Mouse (Mus musculus) stomach, embryonic 14.5 days (tissue): ENCODE results near the gene Rabgap1l. TPM values are rescaled to one million over a fixed set of nuclear protein-coding genes. Genes with fewer than 3 reads are reported as not detected.

Source experiments
- ATAC-seq: fragments of 200-750 bp; cut with Nextera tagmentation; 2 replicates; pipeline ENCODE4 v1.8.0; 2017; ENCODE audit warnings: low read depth, moderate TSS enrichment; ENCODE audit not compliant: insufficient number of reproducible peaks, insufficient read depth, low FRiP score
- H3K27ac ChIP-seq: fragments of 300-500 bp; sonication (generic); 2 replicates; pipeline ENCODE4 v1.5.1; 2014; ENCODE audit warnings: mild to moderate bottlenecking, low read length, moderate library complexity, mixed read lengths
- H3K27me3 ChIP-seq: fragments of 300-500 bp; sonication (generic); 2 replicates; pipeline ENCODE4 v1.6.1; 2014; ENCODE audit warnings: low read length, control low read depth, mixed read lengths; ENCODE audit not compliant: control insufficient read depth, insufficient read depth
- H3K36me3 ChIP-seq: fragments of 300-500 bp; sonication (generic); 2 replicates; pipeline ENCODE4 v1.6.1; 2014; ENCODE audit warnings: mild to moderate bottlenecking, control low read depth, low read length, moderate library complexity, mixed read lengths; ENCODE audit not compliant: control insufficient read depth, insufficient read depth
- H3K4me1 ChIP-seq: fragments of 300-500 bp; sonication (generic); 2 replicates; pipeline ENCODE4 v1.6.1; 2014; ENCODE audit warnings: low read length, control low read depth, mixed read lengths; ENCODE audit not compliant: control insufficient read depth, insufficient read depth
- H3K4me2 ChIP-seq: fragments of 300-500 bp; sonication (generic); replicated peaks from 2 replicates; pipeline ENCODE4 v1.6.1; 2014; ENCODE audit warnings: low read depth, low read length, control low read depth
- H3K4me3 ChIP-seq: fragments of 300-500 bp; sonication (generic); 2 replicates; pipeline ENCODE4 v1.5.1; 2014; ENCODE audit warnings: low read depth, low read length, control low read depth
- H3K9ac ChIP-seq: fragments of 300-500 bp; sonication (generic); replicated peaks from 2 replicates; pipeline ENCODE4 v1.6.1; 2014; ENCODE audit warnings: low read depth, mild to moderate bottlenecking, control low read depth, low read length, moderate library complexity, mixed read lengths
- H3K9me3 ChIP-seq: fragments of 300-500 bp; sonication (generic); 2 replicates; pipeline ENCODE4 v1.6.1; 2016; ENCODE audit warnings: low read depth, low read length, control low read depth; ENCODE audit not compliant: control insufficient read depth
- WGBS: fragments of 180-500 bp; shearing (Covaris S2); extraction: QIAGEN DNeasy Blood & Tissue Kit; methylation state at CpG from one replicate; pipeline ENCODE4 v1.1.7; 2014; 5-methylcytosine and 5-hydroxymethylcytosine counted together
- polyA plus RNA-seq: library from polyadenylated mRNA; unstranded; fragments of >200 nt; fragmentation: Nextera tagmentation; extraction: Ambion mirVana; gene quantifications from 2 replicates; pipeline ENCODE4 v1.2.1, GENCODE M21; 2014

The Rabgap1l gene
- polyA plus RNA-seq, 1 experiment from 2014 or later: 26.7 TPM

GRCm38 (mm10) chr1:160250782-160251181 is 542.2 kb downstream of the Rabgap1l start:
- no peak for ATAC-seq
- WGBS: 58% methylated on average over 4 of the region's 4 CpGs
- Histone ChIP-seq H3K4me2 (no peak overlapping the region), H3K27ac (no peak overlapping the region), H3K9me3 (no peaks in the 10 kb centered on the region), H3K4me1 (no peaks in the 10 kb centered on the region), H3K4me3 (no peak overlapping the region), H3K27me3 (no peaks in the 10 kb centered on the region), H3K36me3 (no peaks in the 10 kb centered on the region), H3K9ac (no peak overlapping the region)

DNA sequence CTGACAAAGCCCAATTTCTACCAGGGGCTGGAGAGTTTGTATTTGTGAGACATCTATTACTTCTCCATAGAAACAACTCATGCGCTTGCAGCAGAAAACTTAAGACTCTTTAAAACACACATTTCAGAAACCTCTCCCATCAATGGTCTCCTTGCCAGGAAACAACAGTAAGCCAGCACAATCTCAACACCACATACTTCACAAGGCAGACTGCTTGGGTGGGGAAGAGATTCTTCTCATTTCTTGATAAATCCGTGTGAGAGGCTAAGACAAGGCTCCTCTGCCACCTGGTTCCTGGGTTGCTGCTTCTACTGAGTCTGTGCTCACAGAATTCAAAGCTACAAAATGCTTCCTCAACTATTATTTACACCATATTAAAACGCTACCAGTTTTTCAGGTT is 543.2 kb downstream of the Rabgap1l start:
- H3K27ac ChIP-seq: no peak overlapping the region
- H3K27me3 ChIP-seq: no peaks in the 10 kb centered on the region
- no peaks in the 10 kb centered on the region for H3K9me3 ChIP-seq
- no peak overlapping the region for H3K9ac ChIP-seq
- H3K4me1 ChIP-seq: no peaks in the 10 kb centered on the region
- H3K4me2 ChIP-seq: no peak overlapping the region
- no peak overlapping the region for H3K4me3 ChIP-seq
- 61% methylated on average over 3 of the region's 3 CpGs for WGBS
- H3K36me3 ChIP-seq: no peaks in the 10 kb centered on the region
- no peak for ATAC-seq

GRCm38 (mm10) chr1:160247473-160247872 is 545.5 kb downstream of the Rabgap1l start:
- Histone ChIP-seq H3K4me3 (no peak overlapping the region), H3K9me3 (no peaks in the 10 kb centered on the region), H3K4me1 (no peaks in the 10 kb centered on the region), H3K4me2 (no peak overlapping the region), H3K9ac (no peak overlapping the region), H3K27me3 (no peaks in the 10 kb centered on the region), H3K27ac (no peak overlapping the region), H3K36me3 (no peaks in the 10 kb centered on the region)
- no peak for ATAC-seq
- WGBS: 87% methylated on average over 9 of the region's 9 CpGs

GRCm38 (mm10) chr1:160246844-160247243 is 546.2 kb downstream of the Rabgap1l start:
- no peak overlapping the region for H3K4me3 ChIP-seq
- H3K36me3 ChIP-seq: no peaks in the 10 kb centered on the region
- no peak overlapping the region for H3K4me2 ChIP-seq
- H3K27me3 ChIP-seq: no peaks in the 10 kb centered on the region
- 63% methylated on average over 4 of the region's 4 CpGs for WGBS
- no peaks in the 10 kb centered on the region for H3K9me3 ChIP-seq
- H3K27ac ChIP-seq: no peak overlapping the region
- H3K9ac ChIP-seq: no peak overlapping the region
- H3K4me1 ChIP-seq: no peaks in the 10 kb centered on the region
- no peak for ATAC-seq

DNA sequence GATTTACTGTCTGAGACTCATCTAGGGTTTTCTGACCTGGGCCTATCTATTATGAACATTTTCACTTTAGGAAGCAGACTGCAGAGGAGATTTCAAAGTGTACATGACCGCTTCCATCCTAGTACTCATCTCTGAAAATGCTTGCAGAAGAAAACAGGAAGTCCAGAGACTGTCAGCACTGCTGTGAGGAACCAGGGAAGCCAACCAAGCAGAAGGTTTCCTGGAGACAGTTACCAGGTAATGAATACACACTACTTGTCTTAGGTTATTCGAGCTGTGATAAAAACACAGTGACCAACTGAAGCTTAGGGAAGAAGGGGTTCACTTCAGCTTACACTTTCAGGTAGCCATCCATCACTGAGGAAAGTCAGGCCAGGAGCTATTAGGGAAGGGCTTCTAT is 547.1 kb downstream of the Rabgap1l start:
- Histone ChIP-seq H3K4me3 (no peak overlapping the region), H3K4me1 (no peaks in the 10 kb centered on the region), H3K4me2 (no peak overlapping the region), H3K9ac (no peak overlapping the region), H3K27me3 (no peaks in the 10 kb centered on the region), H3K36me3 (no peaks in the 10 kb centered on the region), H3K27ac (no peak overlapping the region), H3K9me3 (no peaks in the 10 kb centered on the region)
- 78% methylated on average over 2 of the region's 2 CpGs for WGBS
- no peak for ATAC-seq

- WGBS: 86% methylated on average over 5 of the region's 5 CpGs
Measured at GRCm38 (mm10) chr1:160244689-160245088, 548.3 kb downstream of the Rabgap1l start.

DNA sequence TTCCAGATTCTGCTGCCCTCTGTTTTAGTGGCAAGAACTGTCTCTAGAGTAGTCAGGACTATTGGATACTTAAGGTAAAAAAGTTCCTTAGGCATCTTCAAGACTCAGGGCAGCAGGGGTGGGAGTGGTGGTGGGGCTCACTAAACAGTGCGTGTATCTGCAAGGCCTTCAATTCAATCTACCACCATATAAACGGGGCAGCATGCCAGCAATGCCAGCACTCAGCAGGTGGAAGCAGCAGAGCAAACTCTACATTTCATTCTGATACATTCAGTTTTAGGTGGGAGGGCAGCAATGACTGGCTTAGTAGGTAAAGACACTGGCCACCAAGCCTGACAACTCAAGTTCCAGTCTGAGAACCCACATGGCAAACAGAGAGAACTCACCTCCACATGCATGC is 552.9 kb downstream of the Rabgap1l start:
- no peak overlapping the region for H3K4me3 ChIP-seq
- 95% methylated on average over 2 of the region's 2 CpGs for WGBS
- ATAC-seq: no peak
- no peak overlapping the region for H3K27ac ChIP-seq
- H3K9ac ChIP-seq: no peak overlapping the region
- H3K36me3 ChIP-seq: no peaks in the 10 kb centered on the region
- no peaks in the 10 kb centered on the region for H3K9me3 ChIP-seq
- H3K27me3 ChIP-seq: no peaks in the 10 kb centered on the region
- H3K4me2 ChIP-seq: no peak overlapping the region
- H3K4me1 ChIP-seq: no peaks in the 10 kb centered on the region

More at GRCm38 (mm10) chr1:160244689-160245088, 548.3 kb downstream of the Rabgap1l start:
- ATAC-seq: no peak
- no peaks in the 10 kb centered on the region for H3K27me3 ChIP-seq
- no peaks in the 10 kb centered on the region for H3K36me3 ChIP-seq
- no peaks in the 10 kb centered on the region for H3K4me1 ChIP-seq
- H3K27ac ChIP-seq: no peak overlapping the region
- H3K9me3 ChIP-seq: no peaks in the 10 kb centered on the region
- no peak overlapping the region for H3K4me3 ChIP-seq
- H3K9ac ChIP-seq: no peak overlapping the region
- H3K4me2 ChIP-seq: no peak overlapping the region

DNA sequence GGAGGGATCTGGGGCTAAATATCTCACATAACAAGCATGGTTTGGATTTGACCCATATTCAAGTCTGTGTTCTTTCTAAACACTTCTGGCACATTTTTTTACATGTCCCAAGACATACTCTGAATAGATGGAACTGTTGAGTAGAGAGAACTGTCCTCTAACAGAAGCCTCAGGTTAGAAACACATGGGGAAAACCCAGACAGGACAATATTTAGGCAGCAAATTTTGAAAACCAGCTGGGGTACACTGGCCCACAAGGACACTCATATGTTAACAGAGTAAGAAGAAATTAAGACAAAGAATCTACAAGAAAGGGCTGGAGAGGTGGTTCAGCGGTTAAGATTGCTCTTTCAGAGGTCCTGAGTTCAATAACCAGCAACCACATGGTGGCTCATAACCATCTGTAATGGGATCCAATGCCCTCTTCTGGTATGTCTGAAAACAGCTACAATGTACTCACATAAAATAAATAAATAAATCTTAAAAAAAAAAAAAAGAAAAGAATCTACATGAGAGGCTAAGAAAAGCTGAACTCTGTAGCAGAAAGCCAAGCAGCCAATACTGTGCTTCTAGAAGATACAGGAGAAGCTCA is 554.1 kb downstream of the Rabgap1l start:
- Histone ChIP-seq H3K4me1 (no peaks in the 10 kb centered on the region), H3K27me3 (no peaks in the 10 kb centered on the region), H3K36me3 (no peaks in the 10 kb centered on the region), H3K9ac (no peak overlapping the region), H3K27ac (no peak overlapping the region), H3K9me3 (no peaks in the 10 kb centered on the region), H3K4me2 (no peak overlapping the region), H3K4me3 (no peak overlapping the region)
- WGBS: 97% methylated on average over 1 of the region's 1 CpGs
- ATAC-seq: no peak

DNA sequence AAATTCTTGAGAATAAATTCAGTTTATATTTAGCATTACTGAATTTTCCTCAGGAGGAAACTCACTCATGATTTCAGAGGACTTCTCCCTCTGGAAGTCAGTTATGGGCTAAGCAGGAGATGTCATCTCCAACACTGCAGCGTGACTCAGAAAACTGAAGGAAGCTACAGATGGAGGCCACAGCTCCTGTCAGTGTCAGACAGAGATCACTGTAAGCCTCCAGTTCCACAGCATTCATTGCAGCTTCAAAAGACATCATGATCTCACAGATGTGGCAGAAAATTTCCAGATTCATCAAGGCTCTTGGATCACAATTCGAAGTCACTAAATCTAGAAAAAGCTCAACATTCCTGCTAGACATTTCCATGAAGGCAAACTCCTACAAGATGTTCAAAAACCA is 555.0 kb downstream of the Rabgap1l start:
- Histone ChIP-seq H3K9me3 (no peaks in the 10 kb centered on the region), H3K9ac (no peak overlapping the region), H3K36me3 (no peaks in the 10 kb centered on the region), H3K4me3 (no peak overlapping the region), H3K4me1 (no peaks in the 10 kb centered on the region), H3K4me2 (no peak overlapping the region), H3K27me3 (no peaks in the 10 kb centered on the region), H3K27ac (no peak overlapping the region)
- no peak for ATAC-seq
- 91% methylated on average over 2 of the region's 2 CpGs for WGBS
